Mouse (Mus musculus) hindbrain, embryonic 15.5 days (tissue): ENCODE data around the gene Nrxn2. TPM values are rescaled to one million over a fixed set of nuclear protein-coding genes. Genes with fewer than 3 reads are reported as not detected.

Experiments
- ATAC-seq: fragments of 200-750 bp; cut with Nextera tagmentation; 2 replicates; pipeline ENCODE4 v1.8.0; 2017; ENCODE audit warnings: low read depth, moderate number of reproducible peaks, moderate TSS enrichment; ENCODE audit not compliant: low FRiP score
- H3K27ac ChIP-seq: fragments of 300-500 bp; sonication (generic); replicated peaks from 2 replicates; pipeline ENCODE4 v1.5.1; 2015; ENCODE audit warnings: mild to moderate bottlenecking, inconsistent platforms
- H3K27me3 ChIP-seq: fragments of 300-500 bp; sonication (generic); 2 replicates; pipeline ENCODE4 v1.6.1; 2015; ENCODE audit warnings: control low read depth, inconsistent platforms
- H3K36me3 ChIP-seq: fragments of 300-500 bp; sonication (generic); 2 replicates; pipeline ENCODE4 v1.6.1; 2015; ENCODE audit warnings: control low read depth, inconsistent platforms
- H3K4me1 ChIP-seq: fragments of 300-500 bp; sonication (generic); replicated peaks from 2 replicates; pipeline ENCODE4 v1.6.1; 2015; ENCODE audit warnings: control low read depth, inconsistent platforms
- H3K4me2 ChIP-seq: fragments of 300-500 bp; sonication (generic); 2 replicates; pipeline ENCODE4 v1.6.1; 2015; ENCODE audit warnings: moderate library complexity, mild to moderate bottlenecking, inconsistent platforms
- H3K4me3 ChIP-seq: fragments of 300-500 bp; sonication (generic); 2 replicates; pipeline ENCODE4 v1.5.1; 2015; ENCODE audit warnings: mild to moderate bottlenecking, inconsistent platforms
- H3K9ac ChIP-seq: fragments of 300-500 bp; sonication (generic); 2 replicates; pipeline ENCODE4 v1.6.1; 2015; ENCODE audit warnings: inconsistent platforms
- H3K9me3 ChIP-seq: fragments of 300-500 bp; sonication (generic); 2 replicates; pipeline ENCODE4 v1.6.1; 2016; ENCODE audit warnings: control low read depth, inconsistent platforms
- WGBS: fragments of 180-500 bp; shearing (Covaris S2); methylation state at CpG from one replicate; pipeline ENCODE4 v1.1.7; 2015; 5-methylcytosine and 5-hydroxymethylcytosine counted together
- microRNA-seq: library from miRNA; unstranded; fragments of <30 nt; microRNA quantifications from one replicate; pipeline ENCODE4, GENCODE M21; 2016
- polyA plus RNA-seq: library from polyadenylated mRNA; unstranded; fragments of >200 nt; fragmentation: Nextera tagmentation; extraction: Ambion mirVana; gene quantifications from 2 replicates; pipeline ENCODE4 v1.2.1, GENCODE M21; 2015

Nrxn2 gene
- polyA plus RNA-seq, 1 experiment from 2014 or later, result 46.6 TPM

DNA sequence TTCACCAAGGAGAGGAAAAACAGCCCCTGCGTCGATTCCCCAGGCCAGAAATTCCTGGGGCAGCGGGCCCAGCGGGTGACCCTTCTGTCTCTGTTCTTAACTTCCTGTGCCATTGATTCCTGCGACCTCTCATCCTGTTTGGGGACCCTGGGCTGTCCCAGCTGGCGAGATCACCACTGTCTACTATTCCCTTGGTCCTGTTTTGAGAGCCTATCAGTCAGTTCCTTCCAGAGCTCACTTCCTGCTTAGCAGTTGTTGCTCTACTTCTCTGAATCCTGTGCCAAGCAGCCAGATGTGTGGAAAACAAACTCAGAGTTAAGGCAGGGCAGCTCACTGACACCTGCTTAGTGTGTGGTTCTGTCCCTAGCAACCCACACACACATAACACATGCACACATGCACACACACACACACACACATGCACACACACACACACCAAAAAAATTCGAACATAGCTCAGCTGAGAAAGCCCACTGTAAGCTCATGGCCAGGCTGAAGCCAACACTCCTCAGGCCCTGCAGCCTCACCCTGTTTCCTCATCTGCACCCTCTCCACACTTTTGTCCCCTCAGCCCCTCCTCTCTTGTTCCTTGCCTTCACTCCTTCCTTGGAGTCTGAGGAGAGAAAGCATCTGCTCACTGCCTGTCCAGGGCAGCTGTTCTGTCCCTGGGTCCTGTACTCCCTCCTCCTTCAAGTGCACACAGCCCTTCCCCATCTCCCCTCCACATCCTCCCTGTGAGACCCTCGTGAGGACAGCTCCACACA is 135.5 kb downstream of the Nrxn2 start:
- Histone ChIP-seq H3K9ac (no peak overlapping the region), H3K4me2 (no peak overlapping the region), H3K27ac (no peak overlapping the region), H3K4me3 (no peak overlapping the region), H3K36me3 (no peaks in the 10 kb centered on the region), H3K9me3 (no peaks in the 10 kb centered on the region), H3K4me1 (0 out of 2 replicates have a peak, but pooled peaks cover 13% of the 10 kb centered on the region), H3K27me3 (no peaks in the 10 kb centered on the region)
- WGBS, result 38% methylated on average over 8 of the region's 8 CpGs
- ATAC-seq, result no peak

DNA sequence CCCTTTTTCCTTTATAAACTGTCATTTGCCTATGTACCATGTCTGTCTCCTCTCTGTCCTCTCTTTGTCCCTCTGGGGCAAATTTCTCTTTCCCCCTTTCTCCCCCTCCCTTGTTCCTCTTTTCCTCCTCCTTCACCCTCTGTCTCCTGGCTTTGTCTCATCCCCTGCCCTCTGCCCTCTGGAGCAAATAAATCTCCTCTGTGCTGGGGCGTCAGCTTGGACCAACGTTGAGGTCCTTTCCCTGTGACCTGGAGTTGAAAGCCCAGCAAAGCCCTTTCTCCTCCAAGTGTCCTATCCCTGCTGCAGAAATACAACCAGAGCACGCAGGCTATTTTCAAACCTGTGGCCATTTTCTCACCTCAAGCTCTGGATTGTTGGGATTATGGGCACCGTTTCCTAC is 141.0 kb downstream of the Nrxn2 start:
- no peak for ATAC-seq
- no peaks in the 10 kb centered on the region for H3K36me3 ChIP-seq
- WGBS, result 52% methylated on average over 4 of the region's 4 CpGs

GRCm38 (mm10) chr19:6560246-6560815 is 141.8 kb downstream of the Nrxn2 start:
- no peak overlapping the region for H3K9ac ChIP-seq
- 70% methylated on average over 7 of the region's 7 CpGs for WGBS
- no peak overlapping the region for H3K27ac ChIP-seq
- H3K27me3 ChIP-seq, result no peaks in the 10 kb centered on the region
- H3K4me2 ChIP-seq, result no peak overlapping the region
- ATAC-seq, result no peak
- H3K36me3 ChIP-seq, result no peaks in the 10 kb centered on the region
- no peaks in the 10 kb centered on the region for H3K4me1 ChIP-seq
- no peaks in the 10 kb centered on the region for H3K9me3 ChIP-seq
- no peak overlapping the region for H3K4me3 ChIP-seq

More for the DNA sequence above, 141.0 kb downstream of the Nrxn2 start:
- Histone ChIP-seq H3K9ac (no peak overlapping the region), H3K4me2 (no peak overlapping the region), H3K4me1 (no peaks in the 10 kb centered on the region), H3K4me3 (no peak overlapping the region), H3K9me3 (no peaks in the 10 kb centered on the region), H3K27me3 (no peaks in the 10 kb centered on the region), H3K27ac (no peak overlapping the region)

GRCm38 (mm10) chr19:6565136-6565535 is 146.6 kb downstream of the Nrxn2 start:
- ATAC-seq, result no peak
- Histone ChIP-seq H3K36me3 (no peaks in the 10 kb centered on the region), H3K4me2 (no peak overlapping the region), H3K9ac (no peak overlapping the region), H3K27me3 (no peaks in the 10 kb centered on the region), H3K4me1 (no peaks in the 10 kb centered on the region), H3K27ac (no peak overlapping the region), H3K9me3 (no peaks in the 10 kb centered on the region), H3K4me3 (no peak overlapping the region)
- WGBS, result 89% methylated on average over 6 of the region's 6 CpGs

DNA sequence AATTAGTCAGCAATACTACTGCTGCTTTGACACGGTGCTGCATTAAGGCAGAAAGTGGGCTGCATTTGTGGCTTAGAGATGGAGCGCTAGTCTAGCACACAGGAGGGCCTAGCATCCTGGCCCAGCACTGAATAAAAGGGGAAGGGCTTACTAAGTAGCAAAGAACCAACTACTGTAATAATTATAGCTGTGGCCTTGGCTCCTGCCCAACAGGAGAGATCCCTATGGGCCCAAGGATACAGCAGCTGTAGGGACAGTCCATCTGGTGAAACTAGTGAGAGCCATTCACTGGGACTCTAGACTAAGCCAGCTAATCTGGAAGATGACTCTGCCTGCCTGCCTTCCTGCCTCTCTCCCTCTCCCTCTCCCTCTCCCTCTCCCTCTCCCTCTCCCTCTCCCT is 147.9 kb downstream of the Nrxn2 start:
- Histone ChIP-seq H3K9ac (no peak overlapping the region), H3K4me2 (no peak overlapping the region), H3K9me3 (no peaks in the 10 kb centered on the region), H3K4me3 (no peak overlapping the region), H3K36me3 (no peaks in the 10 kb centered on the region), H3K4me1 (no peaks in the 10 kb centered on the region), H3K27me3 (no peaks in the 10 kb centered on the region), H3K27ac (no peak overlapping the region)
- WGBS, result 86% methylated on average over 2 of the region's 2 CpGs
- no peak; the same call in 1 of the 2 replicates for ATAC-seq

DNA sequence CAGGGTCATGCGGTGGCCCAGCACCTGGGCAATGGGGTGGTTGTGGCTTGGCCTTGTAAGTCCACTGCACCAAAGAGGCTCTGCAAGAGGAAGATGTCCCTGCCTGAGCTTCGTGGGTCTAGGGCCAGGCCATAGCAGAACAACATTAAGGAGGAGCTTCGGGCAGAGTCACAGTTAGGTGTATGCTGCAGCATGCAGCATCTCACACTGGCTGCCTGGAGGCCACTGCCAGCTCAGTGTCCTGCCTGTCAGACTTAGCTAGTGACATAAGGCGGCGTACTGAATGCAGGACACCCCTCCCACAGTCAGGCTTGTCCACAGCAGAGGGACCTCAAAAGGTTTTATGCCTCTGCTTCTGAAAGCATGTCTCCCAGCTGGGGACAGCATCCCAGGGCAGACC is 150.5 kb downstream of the Nrxn2 start:
- Histone ChIP-seq H3K27ac (no peak overlapping the region), H3K36me3 (no peaks in the 10 kb centered on the region), H3K27me3 (no peaks in the 10 kb centered on the region), H3K4me3 (no peak overlapping the region), H3K4me2 (no peak overlapping the region), H3K4me1 (no peaks in the 10 kb centered on the region), H3K9me3 (no peaks in the 10 kb centered on the region), H3K9ac (no peak overlapping the region)
- 82% methylated on average over 5 of the region's 5 CpGs for WGBS
- ATAC-seq, result no peak

DNA sequence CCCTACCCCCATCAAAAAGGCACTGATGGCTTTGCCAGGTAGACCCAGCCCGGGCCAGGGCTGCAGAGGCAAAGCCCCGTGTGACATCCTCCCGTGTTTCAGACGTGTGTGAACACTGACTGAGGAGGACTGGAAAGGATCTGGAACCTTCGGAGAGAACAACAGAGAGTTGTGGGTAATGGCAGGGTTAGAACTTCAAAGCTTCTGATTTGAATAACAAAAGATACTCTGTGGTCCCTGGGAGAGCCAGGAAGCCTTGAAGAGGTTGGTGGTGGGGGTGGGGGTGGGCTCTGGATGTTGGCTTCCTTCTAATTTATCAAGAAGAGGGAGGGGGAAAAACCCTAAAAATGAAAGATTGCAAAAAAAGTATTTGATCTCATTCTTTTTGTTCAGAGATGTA is 151.0 kb downstream of the Nrxn2 start:
- no peaks in the 10 kb centered on the region for H3K36me3 ChIP-seq
- H3K27ac ChIP-seq, result no peak overlapping the region
- H3K27me3 ChIP-seq, result no peaks in the 10 kb centered on the region
- no peak for ATAC-seq
- H3K9me3 ChIP-seq, result no peaks in the 10 kb centered on the region
- H3K4me3 ChIP-seq, result no peak overlapping the region
- H3K4me2 ChIP-seq, result no peak overlapping the region
- H3K4me1 ChIP-seq, result no peaks in the 10 kb centered on the region
- 33% methylated on average over 5 of the region's 5 CpGs for WGBS
- no peak overlapping the region for H3K9ac ChIP-seq

- 85% methylated on average over 5 of the region's 5 CpGs for WGBS
- Histone ChIP-seq H3K36me3 (no peaks in the 10 kb centered on the region), H3K4me1 (no peaks in the 10 kb centered on the region), H3K4me2 (no peak overlapping the region), H3K4me3 (no peak overlapping the region), H3K27me3 (no peaks in the 10 kb centered on the region), H3K27ac (no peak overlapping the region), H3K9me3 (no peaks in the 10 kb centered on the region), H3K9ac (no peak overlapping the region)
- no peak for ATAC-seq
Observed at GRCm38 (mm10) chr19:6571476-6571875, 152.9 kb downstream of the Nrxn2 start.

GRCm38 (mm10) chr19:6572001-6572400 is 153.5 kb downstream of the Nrxn2 start:
- 51% methylated on average over 4 of the region's 4 CpGs for WGBS
- H3K4me3 ChIP-seq, result no peak overlapping the region
- no peaks in the 10 kb centered on the region for H3K9me3 ChIP-seq
- no peak overlapping the region for H3K27ac ChIP-seq
- no peak overlapping the region for H3K4me2 ChIP-seq
- H3K36me3 ChIP-seq, result no peaks in the 10 kb centered on the region
- H3K27me3 ChIP-seq, result no peaks in the 10 kb centered on the region
- ATAC-seq, result no peak
- H3K9ac ChIP-seq, result no peak overlapping the region
- peaks cover 5% of the 10 kb centered on the region for H3K4me1 ChIP-seq

Small RNA genes lying within 50 kb of the gene (microRNA-seq; reads per million reads assigned to microRNA genes)
- not detected for gene Gm26460

Other genes with a start within 250 kb of the Nrxn2 start
- not detected in 2 replicates for gene Majin, start 234.3 kb upstream of the Nrxn2 start, polyA plus RNA-seq
- gene Gpha2, start 192.4 kb upstream of the Nrxn2 start, polyA plus RNA-seq, result 0.56 TPM in 1 of 2 replicates, not detected in the other
- 134 and 162 TPM in 2 replicates for gene Ppp2r5b, start 182.9 kb upstream of the Nrxn2 start, polyA plus RNA-seq
- gene Atg2a, start 177.1 kb upstream of the Nrxn2 start, polyA plus RNA-seq, result 13.3 and 16.1 TPM in 2 replicates
- gene Ehd1, start 142.0 kb upstream of the Nrxn2 start, polyA plus RNA-seq, result 92.5 and 103 TPM in 2 replicates
- 0.36 and 0.38 TPM in 2 replicates for gene Cdc42bpg, start 112.3 kb upstream of the Nrxn2 start, polyA plus RNA-seq
- 78.8 and 82.3 TPM in 2 replicates for gene Men1, start 83.8 kb upstream of the Nrxn2 start, polyA plus RNA-seq
- gene Map4k2, start 77.6 kb upstream of the Nrxn2 start, polyA plus RNA-seq, result 20.1 and 21.8 TPM in 2 replicates
- gene Sf1, start 55.0 kb upstream of the Nrxn2 start, polyA plus RNA-seq, result 103 and 117 TPM in 2 replicates
- 7.0 and 7.6 TPM in 2 replicates for gene Pygm, start 34.3 kb upstream of the Nrxn2 start, polyA plus RNA-seq
- 140 and 148 TPM in 2 replicates for gene Rasgrp2, start 19.4 kb upstream of the Nrxn2 start, polyA plus RNA-seq
- gene Slc22a12, start 124.3 kb downstream of the Nrxn2 start, polyA plus RNA-seq, result not detected in 2 replicates